Mouse (Mus musculus) liver, embryonic 11.5 days (tissue): ENCODE data around the gene Tollip. TPM values are rescaled to one million over a fixed set of nuclear protein-coding genes. Genes with fewer than 3 reads are reported as not detected.

Experiments
- ATAC-seq: fragments of 200-750 bp; cut with Nextera tagmentation; replicated peaks from 2 replicates; pipeline ENCODE4 v1.8.0; 2017; ENCODE audit warnings: moderate number of reproducible peaks, mild to moderate bottlenecking, moderate TSS enrichment, moderate library complexity; ENCODE audit not compliant: low FRiP score
- DNase-seq: peaks from one replicate; pipeline ENCODE4 v3.0.0-alpha.2; 2017; ENCODE audit warnings: low spot score
- H3K27ac ChIP-seq: fragments of 300-500 bp; sonication (generic); 2 replicates; pipeline ENCODE4 v1.5.1; 2014; ENCODE audit warnings: mild to moderate bottlenecking, low read depth, low read length, control low read depth
- H3K27me3 ChIP-seq: fragments of 300-500 bp; sonication (generic); replicated peaks from 2 replicates; pipeline ENCODE4 v1.6.1; 2014; ENCODE audit warnings: low read length, mixed read lengths; ENCODE audit not compliant: control insufficient read depth, insufficient read depth
- H3K36me3 ChIP-seq: fragments of 300-500 bp; sonication (generic); 2 replicates; pipeline ENCODE4 v1.6.1; 2014; ENCODE audit warnings: mild to moderate bottlenecking, low read length, moderate library complexity, mixed read lengths; ENCODE audit not compliant: control insufficient read depth, insufficient read depth
- H3K4me1 ChIP-seq: fragments of 300-500 bp; sonication (generic); replicated peaks from 2 replicates; pipeline ENCODE4 v1.6.1; 2014; ENCODE audit warnings: low read length, mixed read lengths; ENCODE audit not compliant: control insufficient read depth, insufficient read depth
- H3K4me2 ChIP-seq: fragments of 300-500 bp; sonication (generic); 2 replicates; pipeline ENCODE4 v1.6.1; 2014; ENCODE audit warnings: mild to moderate bottlenecking, control low read depth, moderate library complexity
- H3K4me3 ChIP-seq: fragments of 300-500 bp; sonication (generic); 2 replicates; pipeline ENCODE4 v1.5.1; 2014; ENCODE audit warnings: low read depth, low read length, control low read depth
- H3K9ac ChIP-seq: fragments of 300-500 bp; sonication (generic); 2 replicates; pipeline ENCODE4 v1.6.1; 2014; ENCODE audit warnings: low read depth, low read length, control low read depth
- H3K9me3 ChIP-seq: fragments of 300-500 bp; sonication (generic); 2 replicates; pipeline ENCODE4 v1.6.1; 2016; ENCODE audit warnings: low read length, inconsistent platforms, mixed read lengths; ENCODE audit not compliant: control insufficient read depth
- WGBS: fragments of 180-500 bp; shearing (Covaris S2); extraction: QIAGEN DNeasy Blood & Tissue Kit; methylation state at CpG from one replicate; pipeline ENCODE4 v1.1.7; 2014; 5-methylcytosine and 5-hydroxymethylcytosine counted together
- polyA plus RNA-seq: library from polyadenylated mRNA; unstranded; fragments of >200 nt; fragmentation: Nextera tagmentation; extraction: Ambion mirVana; gene quantifications from 2 replicates; pipeline ENCODE4 v1.2.1, GENCODE M21; 2014

Gene Tollip
- polyA plus RNA-seq, 1 experiment from 2014 or later = 37.7 TPM

- no peak for DNase-seq
- no peak for ATAC-seq
Observed at GRCm38 (mm10) chr7:141908591-141908990, 9.7 kb downstream of the Tollip start.

GRCm38 (mm10) chr7:141902791-141903190 is 15.5 kb downstream of the Tollip start:
- Histone ChIP-seq H3K27ac (no peak overlapping the region; the same call in 1 of the 2 replicates), H3K27me3 (0 out of 2 replicates have a peak, but pooled peaks cover 3% of the 10 kb centered on the region), H3K36me3 (no peaks in the 10 kb centered on the region), H3K9ac (peak overlapping the region; percentile 51), H3K4me2 (peak overlapping the region; percentile 66), H3K4me3 (peak overlapping the region; percentile 74), H3K9me3 (no peaks in the 10 kb centered on the region), H3K4me1 (peaks cover 14% of the 10 kb centered on the region)
- 63% methylated on average over 4 of the region's 4 CpGs for WGBS
- no peak for ATAC-seq
- DNase-seq = no peak

More at GRCm38 (mm10) chr7:141908591-141908990, 9.7 kb downstream of the Tollip start:
- H3K27ac ChIP-seq = no peak overlapping the region
- 62% methylated on average over 6 of the region's 6 CpGs for WGBS
- no peaks in the 10 kb centered on the region for H3K9me3 ChIP-seq
- H3K4me2 ChIP-seq = no peak overlapping the region
- peaks cover 11% of the 10 kb centered on the region for H3K27me3 ChIP-seq
- H3K4me3 ChIP-seq = no peak overlapping the region
- no peaks in the 10 kb centered on the region for H3K4me1 ChIP-seq
- no peaks in the 10 kb centered on the region for H3K36me3 ChIP-seq
- H3K9ac ChIP-seq = no peak overlapping the region

- H3K27me3 ChIP-seq = 0 out of 2 replicates have a peak, but pooled peaks cover 3% of the 10 kb centered on the region
- peak overlapping the region; percentile 95 for H3K4me2 ChIP-seq
- H3K36me3 ChIP-seq = no peaks in the 10 kb centered on the region
- peak overlapping the region; percentile 76 for H3K9ac ChIP-seq
- peak overlapping the region; percentile 60 for H3K27ac ChIP-seq
- WGBS = under 1% methylated on average over 41 of the region's 44 CpGs
- DNase-seq (peak; percentile 100), ATAC-seq (peak; percentile 96)
- H3K4me3 ChIP-seq = peak overlapping the region; percentile 74
- H3K4me1 ChIP-seq = peaks cover 14% of the 10 kb centered on the region
- no peaks in the 10 kb centered on the region for H3K9me3 ChIP-seq
Observed at GRCm38 (mm10) chr7:141902269-141902729, 16.0 kb downstream of the Tollip start.

GRCm38 (mm10) chr7:141901825-141902224 is 16.5 kb downstream of the Tollip start:
- H3K27ac ChIP-seq = peak overlapping the region; percentile 60
- no peak for DNase-seq
- peak overlapping the region; percentile 95 for H3K4me2 ChIP-seq
- peak overlapping the region; percentile 76 for H3K9ac ChIP-seq
- H3K9me3 ChIP-seq = no peaks in the 10 kb centered on the region
- under 1% methylated on average over 16 of the region's 16 CpGs for WGBS
- 0 out of 2 replicates have a peak, but pooled peaks cover 3% of the 10 kb centered on the region for H3K27me3 ChIP-seq
- H3K4me3 ChIP-seq = peak overlapping the region; percentile 74
- peak; percentile 38 for ATAC-seq
- H3K4me1 ChIP-seq = peaks cover 14% of the 10 kb centered on the region
- H3K36me3 ChIP-seq = no peaks in the 10 kb centered on the region; the same call in 1 of the 2 replicates

- Histone ChIP-seq H3K4me1 (no peaks in the 10 kb centered on the region), H3K9me3 (no peaks in the 10 kb centered on the region), H3K36me3 (peaks cover 33% of the 10 kb centered on the region), H3K4me2 (no peak overlapping the region), H3K4me3 (no peak overlapping the region), H3K27me3 (no peaks in the 10 kb centered on the region), H3K27ac (no peak overlapping the region), H3K9ac (no peak overlapping the region)
- DNase-seq (no peak), ATAC-seq (no peak)
- WGBS = 92% methylated on average over 7 of the region's 7 CpGs
Observed at GRCm38 (mm10) chr7:141892151-141892550, 26.2 kb downstream of the Tollip start.

GRCm38 (mm10) chr7:141878813-141879212 is 39.5 kb downstream of the Tollip start:
- DNase-seq = no peak
- H3K9me3 ChIP-seq = no peaks in the 10 kb centered on the region
- no peak for ATAC-seq
- no peak overlapping the region for H3K4me3 ChIP-seq
- H3K27me3 ChIP-seq = no peaks in the 10 kb centered on the region
- no peak overlapping the region for H3K9ac ChIP-seq
- H3K4me2 ChIP-seq = no peak overlapping the region
- 93% methylated on average over 2 of the region's 2 CpGs for WGBS
- peaks cover 12% of the 10 kb centered on the region for H3K36me3 ChIP-seq
- H3K4me1 ChIP-seq = no peaks in the 10 kb centered on the region
- H3K27ac ChIP-seq = no peak overlapping the region

GRCm38 (mm10) chr7:141874891-141875290 is 43.4 kb downstream of the Tollip start:
- H3K4me3 ChIP-seq = no peak overlapping the region
- DNase-seq (no peak), ATAC-seq (no peak)
- H3K36me3 ChIP-seq = peaks cover under 1% of the 10 kb centered on the region; the same call in 1 of the 2 replicates
- no peaks in the 10 kb centered on the region for H3K9me3 ChIP-seq
- no peak overlapping the region for H3K27ac ChIP-seq
- H3K4me2 ChIP-seq = no peak overlapping the region
- H3K27me3 ChIP-seq = no peaks in the 10 kb centered on the region
- H3K4me1 ChIP-seq = no peaks in the 10 kb centered on the region
- 83% methylated on average over 5 of the region's 5 CpGs for WGBS
- H3K9ac ChIP-seq = no peak overlapping the region

GRCm38 (mm10) chr7:141870553-141870952 is 47.8 kb downstream of the Tollip start:
- no peak overlapping the region for H3K4me2 ChIP-seq
- no peak for DNase-seq
- 80% methylated on average over 5 of the region's 5 CpGs for WGBS

GRCm38 (mm10) chr7:141869644-141870043 is 48.7 kb downstream of the Tollip start:
- 63% methylated on average over 5 of the region's 5 CpGs for WGBS

More at GRCm38 (mm10) chr7:141870553-141870952, 47.8 kb downstream of the Tollip start:
- Histone ChIP-seq H3K36me3 (no peaks in the 10 kb centered on the region; the same call in 1 of the 2 replicates), H3K4me3 (no peak overlapping the region), H3K4me1 (no peaks in the 10 kb centered on the region), H3K27me3 (no peaks in the 10 kb centered on the region), H3K27ac (no peak overlapping the region), H3K9ac (no peak overlapping the region), H3K9me3 (no peaks in the 10 kb centered on the region)
- no peak for ATAC-seq

More at GRCm38 (mm10) chr7:141869644-141870043, 48.7 kb downstream of the Tollip start:
- H3K27ac ChIP-seq = no peak overlapping the region
- H3K4me3 ChIP-seq = no peak overlapping the region
- ATAC-seq = no peak
- no peak overlapping the region for H3K9ac ChIP-seq
- H3K9me3 ChIP-seq = no peaks in the 10 kb centered on the region
- DNase-seq = no peak
- no peaks in the 10 kb centered on the region; the same call in 1 of the 2 replicates for H3K36me3 ChIP-seq
- H3K27me3 ChIP-seq = no peaks in the 10 kb centered on the region
- H3K4me2 ChIP-seq = no peak overlapping the region
- H3K4me1 ChIP-seq = no peaks in the 10 kb centered on the region
